Mouse (Mus musculus): ENCODE measurements around the gene 1700021F05Rik. TPM values are rescaled to one million over a fixed set of nuclear protein-coding genes. Genes with fewer than 3 reads are reported as not detected.
A peak's percentile ranks its signal among the peaks of the same experiment; 100 is the strongest.
"Not testable (repeated sequence)": the region's sequence is repeated elsewhere in the genome, so short reads cannot be mapped to it uniquely, and the experiment has no call there.

The 1700021F05Rik gene
- polyA plus RNA-seq, 1 experiment: 7.1 TPM

- WGBS: 33% methylated on average over 8 of the region's 8 CpGs
- DNase-seq: no peak
- no peak overlapping the region for H3K4me3 ChIP-seq (replicated peaks; ENCODE audit: extremely low read depth, low read depth, low read length)
- peaks cover 4% of the 10 kb centered on the region; the same call in 1 of the 2 replicates for H3K4me1 ChIP-seq (ENCODE audit: control insufficient read depth, insufficient read depth, low read length)
- TF ChIP-seq POLR2A (IDR thresholded peaks at IDR 0.05; ENCODE audit: borderline replicate concordance, extremely low read depth, low read depth, low read length): no peak
- TF ChIP-seq CTCF (IDR thresholded peaks at IDR 0.05; ENCODE audit: insufficient read depth, low read length): no peak
Observed at GRCm38 (mm10) chr10:43541153-43541544, 355 bp upstream of the 1700021F05Rik start.

GRCm38 (mm10) chr10:43539746-43540310, 966 bp downstream of the 1700021F05Rik start:
- TF ChIP-seq CTCF (IDR thresholded peaks at IDR 0.05; ENCODE audit: insufficient read depth, low read length): no peak
- TF ChIP-seq POLR2A (IDR thresholded peaks at IDR 0.05; ENCODE audit: borderline replicate concordance, extremely low read depth, low read depth, low read length): no peak
- DNase-seq: no peak
- Histone ChIP-seq H3K4me3 (replicated peaks; ENCODE audit: extremely low read depth, low read depth, low read length) (peak overlapping the region; percentile 94), H3K4me1 (ENCODE audit: control insufficient read depth, insufficient read depth, low read length) (peaks cover 4% of the 10 kb centered on the region; the same call in 1 of the 2 replicates)
- WGBS: 17% methylated on average over 12 of the region's 12 CpGs

DNA sequence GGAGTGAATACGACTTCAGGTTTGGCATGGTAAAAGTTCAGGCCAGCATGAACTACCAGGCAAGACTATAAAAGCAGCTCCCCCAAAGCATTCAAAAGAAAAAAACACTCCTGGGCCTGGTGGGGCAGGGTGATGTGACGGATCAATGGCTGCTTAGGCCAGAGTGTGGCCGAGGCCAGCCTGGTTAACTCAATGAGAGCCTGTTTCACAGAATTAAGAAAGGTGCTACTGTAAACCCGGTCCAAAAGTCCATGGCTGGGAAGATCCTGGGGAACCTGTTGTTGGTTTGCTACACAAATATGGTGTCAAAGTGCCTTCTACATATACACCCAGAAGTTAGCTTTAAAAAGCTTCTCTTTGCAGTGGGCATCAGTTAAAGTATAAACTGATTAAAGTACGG, 2.0 kb downstream of the 1700021F05Rik start:
- peaks cover 4% of the 10 kb centered on the region; the same call in 1 of the 2 replicates for H3K4me1 ChIP-seq (ENCODE audit: control insufficient read depth, insufficient read depth, low read length)
- no peak for TF ChIP-seq POLR2A (IDR thresholded peaks at IDR 0.05; ENCODE audit: borderline replicate concordance, extremely low read depth, low read depth, low read length)
- no peak for TF ChIP-seq CTCF (IDR thresholded peaks at IDR 0.05; ENCODE audit: insufficient read depth, low read length)
- WGBS: 88% methylated on average over 5 of the region's 5 CpGs
- H3K4me3 ChIP-seq (replicated peaks; ENCODE audit: extremely low read depth, low read depth, low read length): no peak overlapping the region
- no peak for DNase-seq

GRCm38 (mm10) chr10:43537652-43538051, 3.1 kb downstream of the 1700021F05Rik start:
- TF ChIP-seq POLR2A (IDR thresholded peaks at IDR 0.05; ENCODE audit: borderline replicate concordance, extremely low read depth, low read depth, low read length) (no peak), CTCF (IDR thresholded peaks at IDR 0.05; ENCODE audit: insufficient read depth, low read length) (no peak)
- Histone ChIP-seq H3K4me1 (ENCODE audit: control insufficient read depth, insufficient read depth, low read length) (peaks cover 4% of the 10 kb centered on the region; the same call in 1 of the 2 replicates), H3K4me3 (replicated peaks; ENCODE audit: extremely low read depth, low read depth, low read length) (no peak overlapping the region)
- whole genome bisulfite sequencing: 89% methylated on average over 7 of the region's 7 CpGs
- DNase-seq: no peak

- no peak for DNase-seq
- Histone ChIP-seq H3K4me3 (replicated peaks; ENCODE audit: extremely low read depth, low read depth, low read length) (no peak overlapping the region), H3K4me1 (ENCODE audit: control insufficient read depth, insufficient read depth, low read length) (no peaks in the 10 kb centered on the region; the same call in 1 of the 2 replicates)
- no peak for TF ChIP-seq POLR2A (IDR thresholded peaks at IDR 0.05; ENCODE audit: borderline replicate concordance, extremely low read depth, low read depth, low read length)
- TF ChIP-seq CTCF (IDR thresholded peaks at IDR 0.05; ENCODE audit: insufficient read depth, low read length): no peak
- 33% methylated on average over 1 of the region's 1 CpGs for WGBS
Observed at GRCm38 (mm10) chr10:43534382-43534781, 6.4 kb downstream of the 1700021F05Rik start.

DNA sequence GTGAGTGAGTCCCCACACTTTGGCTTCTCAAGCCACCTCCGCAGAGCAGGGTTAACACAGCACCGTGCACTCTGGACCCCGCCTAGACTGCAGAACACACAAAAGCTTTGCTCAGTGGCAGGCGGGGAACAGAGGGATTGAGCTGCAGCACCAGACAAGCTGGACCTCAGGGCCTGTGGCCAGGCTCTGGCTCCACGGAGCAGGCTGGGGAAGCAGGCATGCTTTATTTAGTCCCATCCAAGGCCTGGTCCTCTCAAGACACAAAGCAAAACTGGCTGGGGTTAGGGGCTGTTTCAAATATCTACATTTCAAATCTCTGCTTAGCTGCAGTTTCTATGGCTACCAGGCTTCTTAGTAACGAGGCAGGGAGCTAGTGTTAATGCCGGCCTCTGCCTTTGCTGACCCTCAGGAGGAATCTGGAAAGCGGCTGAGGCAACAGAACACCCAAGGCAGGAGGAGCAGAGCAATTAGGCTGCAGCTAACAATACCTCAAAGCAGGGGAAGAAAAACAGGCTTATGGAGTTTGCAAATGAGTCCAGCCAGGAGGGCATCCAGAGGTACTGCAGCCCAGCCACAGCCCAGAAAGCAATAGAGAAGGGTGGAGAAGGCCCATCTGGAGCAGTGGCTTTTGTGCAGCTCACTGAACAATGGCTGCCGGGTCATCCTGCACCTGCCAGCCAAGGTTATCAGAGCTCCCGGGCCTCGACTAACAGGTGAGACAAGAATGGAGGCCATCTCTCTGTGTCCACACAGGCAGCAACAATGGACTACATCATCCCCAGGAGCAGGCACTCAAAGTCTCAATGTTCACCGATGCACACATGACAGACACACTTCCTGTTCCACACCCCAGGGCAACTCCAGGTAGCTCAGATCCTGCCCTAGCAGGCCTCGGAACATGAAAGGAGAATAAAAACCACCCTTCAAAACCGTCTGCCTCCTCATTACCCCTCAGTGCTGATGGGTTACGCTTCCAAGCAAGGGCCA, 13.2 kb downstream of the 1700021F05Rik start:
- 57% methylated on average over 15 of the region's 15 CpGs for WGBS
- H3K4me3 ChIP-seq (replicated peaks; ENCODE audit: extremely low read depth, low read depth, low read length): no peak overlapping the region
- no peaks in the 10 kb centered on the region for H3K4me1 ChIP-seq (ENCODE audit: control insufficient read depth, insufficient read depth, low read length)
- DNase-seq: no peak
- TF ChIP-seq CTCF (IDR thresholded peaks at IDR 0.05; ENCODE audit: insufficient read depth, low read length) (no peak), POLR2A (IDR thresholded peaks at IDR 0.05; ENCODE audit: borderline replicate concordance, extremely low read depth, low read depth, low read length) (no peak)

GRCm38 (mm10) chr10:43523931-43524330, 16.9 kb downstream of the 1700021F05Rik start, which contains the start of gene Gm9803:
Gm9803 (plus strand) TSS chr10:43524084.
- H3K4me3 ChIP-seq (replicated peaks; ENCODE audit: extremely low read depth, low read depth, low read length); DNase-seq; H3K4me1 ChIP-seq (ENCODE audit: control insufficient read depth, insufficient read depth, low read length): not testable (repeated sequence)
- 97% methylated on average over 10 of the region's 10 CpGs for WGBS

DNA sequence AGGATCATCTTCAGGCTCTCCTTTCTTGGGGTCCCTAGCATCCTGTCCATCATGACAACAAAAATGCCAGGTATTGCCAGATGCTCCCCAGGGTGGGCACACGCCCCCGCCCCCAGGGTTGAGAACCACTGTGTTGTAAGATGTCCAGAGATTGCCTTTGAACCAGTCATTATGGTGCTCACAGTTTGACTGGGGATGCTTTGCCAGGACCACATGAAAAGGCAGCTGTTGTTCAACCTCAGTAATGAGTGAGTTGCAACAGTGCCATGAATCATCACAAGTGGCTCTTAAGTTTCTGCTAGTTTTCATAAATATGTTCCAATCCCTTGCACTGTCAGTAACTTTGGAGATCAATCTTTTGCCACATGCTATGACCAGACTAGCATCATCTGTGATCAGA, 20.8 kb downstream of the 1700021F05Rik start:
- TF ChIP-seq CTCF (IDR thresholded peaks at IDR 0.05; ENCODE audit: insufficient read depth, low read length) (no peak), POLR2A (IDR thresholded peaks at IDR 0.05; ENCODE audit: borderline replicate concordance, extremely low read depth, low read depth, low read length) (no peak)
- Histone ChIP-seq H3K4me3 (replicated peaks; ENCODE audit: extremely low read depth, low read depth, low read length) (no peak overlapping the region), H3K4me1 (ENCODE audit: control insufficient read depth, insufficient read depth, low read length) (no peaks in the 10 kb centered on the region; the same call in 1 of the 2 replicates)
- WGBS: 85% methylated on average over 2 of the region's 2 CpGs
- no peak for DNase-seq

- 48% methylated on average over 13 of the region's 13 CpGs for WGBS
- H3K4me3 ChIP-seq (replicated peaks; ENCODE audit: extremely low read depth, low read depth, low read length): peak overlapping the region; percentile 55
- peak; percentile 73; the same call in 1 of the 2 replicates for TF ChIP-seq POLR2A (IDR thresholded peaks at IDR 0.05; ENCODE audit: borderline replicate concordance, extremely low read depth, low read depth, low read length)
- no peak for TF ChIP-seq CTCF (IDR thresholded peaks at IDR 0.05; ENCODE audit: insufficient read depth, low read length)
- no peaks in the 10 kb centered on the region; the same call in 1 of the 2 replicates for H3K4me1 ChIP-seq (ENCODE audit: control insufficient read depth, insufficient read depth, low read length)
- peak; percentile 15 for DNase-seq
Observed at GRCm38 (mm10) chr10:43518368-43518767, 22.4 kb downstream of the 1700021F05Rik start.
